Mouse (Mus musculus): ENCODE measurements around the gene Herc1. TPM values are rescaled to one million over a fixed set of nuclear protein-coding genes. Genes with fewer than 3 reads are reported as not detected.
A peak's percentile ranks its signal among the peaks of the same experiment; 100 is the strongest.

The Herc1 gene
- 16.3 and 17.0 TPM in 2 replicates for polyA plus RNA-seq (2015; fragmentation: Nextera tagmentation; extraction: Ambion mirVana)

DNA sequence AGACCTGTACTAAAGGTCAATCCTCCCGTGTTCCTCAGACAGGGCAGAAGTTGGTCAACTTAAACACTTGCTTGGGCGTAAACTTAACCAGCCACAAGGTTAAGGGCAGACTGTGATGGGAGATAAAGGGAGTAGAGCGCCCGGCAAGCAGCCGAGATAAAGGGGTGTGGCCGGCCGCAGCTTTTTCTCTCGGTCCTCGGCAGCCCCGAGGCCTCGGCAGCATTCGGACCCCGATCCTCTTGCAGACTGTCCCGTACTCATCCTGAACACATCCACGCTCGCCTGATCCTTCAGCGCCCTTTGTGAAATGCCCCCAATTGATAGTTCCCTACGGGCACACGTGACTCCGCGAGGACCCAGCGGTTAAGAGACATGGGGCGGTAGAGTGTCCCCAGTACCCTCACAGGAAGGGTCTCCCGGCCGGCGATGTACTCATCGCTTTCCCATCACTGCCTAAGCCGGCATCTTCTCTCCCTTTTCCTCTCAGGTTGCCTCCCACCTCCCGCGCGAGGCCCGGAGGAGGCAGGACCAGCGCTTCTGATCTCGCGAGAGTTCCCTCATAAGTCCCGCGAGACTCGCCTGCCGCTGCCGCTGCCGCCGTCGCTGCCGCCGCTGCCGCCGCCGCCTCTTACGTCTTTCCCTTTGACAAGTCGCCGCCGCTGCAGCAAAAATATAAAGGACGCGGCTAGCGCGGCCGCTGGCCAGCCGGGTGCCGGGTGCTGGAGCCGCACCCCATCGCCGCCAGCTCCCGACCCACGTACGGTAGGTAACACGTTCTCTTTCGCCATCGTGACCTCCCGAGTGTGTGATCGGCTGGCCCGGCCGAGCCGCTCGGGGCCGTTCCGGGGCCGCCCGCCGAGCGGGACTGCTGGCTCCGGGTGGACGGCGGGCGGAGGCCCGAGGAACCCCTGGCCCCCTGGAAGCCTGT is at the start of gene Herc1:
Gene Herc1 (plus strand): TSS at position 591 of the 928 bp plus-strand sequence.
- ATAC-seq (replicated peaks; ENCODE audit: extremely low read depth, insufficient read depth, low FRiP score), result peak; percentile 88
- Histone ChIP-seq H3K9ac (ENCODE audit: low read length) (peak within 1 kb of the TSS; percentile 94), H3K9me3 (replicated peaks; ENCODE audit: control insufficient read depth, low read length) (no peaks in the 10 kb centered on the region), H3K27ac (ENCODE audit: low read length) (peak within 1 kb of the TSS; percentile 96), H3K36me3 (ENCODE audit: control insufficient read depth, insufficient read depth) (no peaks in the 10 kb centered on the region), H3K4me1 (ENCODE audit: control insufficient read depth, insufficient read depth, low read length) (peaks cover 13% of the 10 kb centered on the region), H3K4me3 (ENCODE audit: low read length) (peak within 1 kb of the TSS; percentile 94), H3K27me3 (ENCODE audit: control insufficient read depth, insufficient read depth, low read length) (no peaks in the 10 kb centered on the region), H3K4me2 (ENCODE audit: low read depth, low read length) (peak within 1 kb of the TSS; percentile 82)
- WGBS, result under 1% methylated on average over 85 of the region's 85 CpGs

DNA sequence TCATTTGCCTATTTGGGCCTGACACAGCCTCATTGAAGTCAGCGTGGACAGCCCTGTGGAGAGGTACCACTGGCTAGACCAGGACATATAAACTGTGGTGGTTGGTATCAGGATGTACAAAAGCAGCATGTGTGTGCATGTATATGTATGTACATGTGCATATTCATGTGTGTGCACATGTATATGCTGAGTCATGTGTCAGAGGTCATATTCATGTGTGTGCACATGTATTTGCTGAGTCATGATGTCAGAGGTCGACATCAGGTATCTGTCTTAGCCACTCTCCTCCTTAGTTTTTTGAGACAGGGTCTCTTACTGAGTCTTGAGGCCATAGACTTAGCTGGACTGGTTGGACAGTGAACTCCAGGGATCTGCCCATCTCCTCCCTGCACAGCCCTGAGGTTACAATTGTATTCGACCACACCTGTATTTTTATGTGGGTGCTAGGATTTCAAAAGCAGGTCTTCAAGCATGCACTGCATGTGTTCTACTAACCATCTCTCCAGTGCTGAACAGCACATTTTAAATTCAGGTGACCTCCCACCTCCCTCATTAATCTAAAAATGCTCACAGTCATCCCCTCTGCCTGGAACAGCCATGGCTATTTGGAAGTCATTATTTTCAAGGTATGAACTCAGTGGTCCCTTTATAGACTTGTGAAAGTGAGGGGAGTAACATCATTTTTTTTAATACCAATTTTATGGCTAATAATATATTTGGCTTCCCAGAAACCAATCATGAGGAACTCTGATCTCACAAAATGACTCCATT is 45.7 kb upstream of the Herc1 start:
- Histone ChIP-seq H3K9ac (ENCODE audit: low read length) (no peak overlapping the region), H3K27me3 (ENCODE audit: control insufficient read depth, insufficient read depth, low read length) (no peaks in the 10 kb centered on the region), H3K4me1 (ENCODE audit: control insufficient read depth, insufficient read depth, low read length) (no peaks in the 10 kb centered on the region), H3K36me3 (ENCODE audit: control insufficient read depth, insufficient read depth) (no peaks in the 10 kb centered on the region), H3K27ac (ENCODE audit: low read length) (no peak overlapping the region), H3K9me3 (replicated peaks; ENCODE audit: control insufficient read depth, low read length) (no peaks in the 10 kb centered on the region), H3K4me3 (ENCODE audit: low read length) (no peak overlapping the region), H3K4me2 (ENCODE audit: low read depth, low read length) (peak overlapping the region; percentile 58; the same call in 1 of the 2 replicates)
- ATAC-seq (replicated peaks; ENCODE audit: extremely low read depth, insufficient read depth, low FRiP score), result no peak
- 85% methylated on average over 3 of the region's 3 CpGs for WGBS

DNA sequence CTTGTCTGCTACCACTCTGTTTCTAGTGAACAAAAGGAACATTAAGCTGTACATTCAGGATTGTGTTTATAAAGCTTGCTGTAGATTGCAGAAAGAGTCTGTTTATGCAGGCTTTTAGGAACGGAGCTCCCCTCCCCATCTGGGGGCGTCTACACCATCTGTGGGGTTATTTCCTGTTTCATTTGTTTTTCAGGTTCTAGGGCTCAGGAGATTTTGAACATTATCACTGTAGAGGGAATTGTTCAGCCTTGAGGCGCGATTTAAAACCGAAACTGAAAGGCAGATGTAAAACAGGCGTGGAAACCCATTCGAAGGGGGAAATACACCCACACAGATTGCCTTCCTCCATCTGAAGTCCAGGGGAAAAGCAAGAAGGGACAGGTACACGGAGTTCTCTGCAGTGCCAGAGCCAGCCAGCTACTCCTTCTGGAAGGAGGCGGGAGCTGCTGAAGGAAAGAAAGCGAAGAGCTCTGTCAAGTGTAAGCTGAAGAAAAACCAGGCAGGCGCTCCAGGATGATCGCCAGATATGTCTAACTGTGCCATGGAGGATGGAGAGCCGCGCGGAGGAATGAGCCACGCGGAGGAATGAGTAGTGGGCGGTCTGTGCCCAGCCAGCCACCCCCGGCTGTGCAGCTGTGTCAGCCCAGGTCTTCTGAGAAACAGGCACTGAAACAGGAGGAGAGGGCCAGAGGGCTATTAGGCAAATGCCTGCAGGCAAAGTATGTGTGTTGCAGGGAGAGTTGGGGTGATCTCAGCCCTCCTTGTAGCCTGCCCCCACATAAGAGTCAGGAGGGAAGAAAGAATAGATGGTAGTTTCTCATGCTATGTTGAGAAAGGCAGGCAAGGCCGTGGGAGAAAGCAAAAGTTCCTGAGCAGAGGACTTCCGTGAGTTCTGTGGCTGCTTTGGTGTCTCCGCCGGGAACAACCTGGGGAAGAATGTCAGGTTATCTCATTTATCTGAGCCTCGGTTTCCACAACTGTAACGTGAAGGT is 44.8 kb upstream of the Herc1 start:
- H3K9me3 ChIP-seq (replicated peaks; ENCODE audit: control insufficient read depth, low read length), result no peaks in the 10 kb centered on the region
- 34% methylated on average over 25 of the region's 25 CpGs for WGBS
- H3K27ac ChIP-seq (ENCODE audit: low read length), result no peak overlapping the region
- peak overlapping the region; percentile 46 for H3K4me3 ChIP-seq (ENCODE audit: low read length)
- no peaks in the 10 kb centered on the region for H3K27me3 ChIP-seq (ENCODE audit: control insufficient read depth, insufficient read depth, low read length)
- H3K4me2 ChIP-seq (ENCODE audit: low read depth, low read length), result peak overlapping the region; percentile 58
- no peaks in the 10 kb centered on the region for H3K4me1 ChIP-seq (ENCODE audit: control insufficient read depth, insufficient read depth, low read length)
- 0 out of 2 replicates have a peak overlapping the region, but pooled peaks have one; percentile 8 for H3K9ac ChIP-seq (ENCODE audit: low read length)
- no peak for ATAC-seq (replicated peaks; ENCODE audit: extremely low read depth, insufficient read depth, low FRiP score)
- no peaks in the 10 kb centered on the region for H3K36me3 ChIP-seq (ENCODE audit: control insufficient read depth, insufficient read depth)

DNA sequence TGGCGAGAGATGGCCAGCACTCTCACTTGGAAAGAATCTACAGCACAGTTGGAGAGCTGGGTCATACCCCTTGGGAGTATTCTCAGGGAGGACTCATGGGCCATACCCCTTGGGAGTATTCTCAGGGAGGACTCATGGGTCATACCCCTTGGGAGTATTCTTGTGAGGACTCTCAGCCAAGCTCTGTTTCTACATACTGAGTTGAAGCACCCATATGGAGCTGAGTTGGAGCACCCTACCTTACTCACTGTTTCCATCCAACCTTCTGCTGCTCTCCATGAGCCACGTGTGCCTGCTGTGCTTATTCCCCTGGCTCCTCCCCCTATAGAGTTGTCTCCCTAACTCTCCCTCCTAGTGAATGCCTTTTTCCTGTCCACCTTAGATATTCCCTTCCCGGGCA is 43.8 kb upstream of the Herc1 start:
- H3K4me2 ChIP-seq (ENCODE audit: low read depth, low read length), result no peak overlapping the region
- no peaks in the 10 kb centered on the region for H3K4me1 ChIP-seq (ENCODE audit: control insufficient read depth, insufficient read depth, low read length)
- no peak for ATAC-seq (replicated peaks; ENCODE audit: extremely low read depth, insufficient read depth, low FRiP score)
- H3K27ac ChIP-seq (ENCODE audit: low read length), result no peak overlapping the region
- 74% methylated on average over 3 of the region's 3 CpGs for WGBS
- H3K36me3 ChIP-seq (ENCODE audit: control insufficient read depth, insufficient read depth), result no peaks in the 10 kb centered on the region
- no peaks in the 10 kb centered on the region for H3K27me3 ChIP-seq (ENCODE audit: control insufficient read depth, insufficient read depth, low read length)
- no peak overlapping the region for H3K4me3 ChIP-seq (ENCODE audit: low read length)
- H3K9me3 ChIP-seq (replicated peaks; ENCODE audit: control insufficient read depth, low read length), result no peaks in the 10 kb centered on the region
- H3K9ac ChIP-seq (ENCODE audit: low read length), result no peak overlapping the region

DNA sequence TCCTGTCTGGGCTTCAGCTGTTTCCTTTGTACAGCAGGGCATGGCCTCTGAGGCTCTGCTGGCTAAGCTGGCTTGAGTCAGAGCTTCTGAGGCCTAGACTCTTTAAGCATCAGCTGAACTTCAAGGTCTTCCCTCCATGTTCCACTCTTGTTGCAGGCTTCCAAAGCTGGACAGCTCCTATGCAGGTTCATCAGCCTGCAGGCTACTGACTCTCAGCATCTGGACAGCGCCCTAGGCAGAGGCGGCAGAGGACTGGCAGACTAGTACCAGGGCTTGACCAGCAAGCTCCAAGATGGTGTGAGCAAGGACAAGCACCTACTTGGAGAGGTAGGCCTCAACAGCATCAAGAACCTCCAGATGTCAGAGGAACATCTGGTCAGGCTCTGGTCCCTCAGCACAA is 42.9 kb upstream of the Herc1 start:
- WGBS, result 11% methylated on average over 2 of the region's 2 CpGs
- no peaks in the 10 kb centered on the region for H3K4me1 ChIP-seq (ENCODE audit: control insufficient read depth, insufficient read depth, low read length)
- no peak overlapping the region for H3K27ac ChIP-seq (ENCODE audit: low read length)
- H3K4me3 ChIP-seq (ENCODE audit: low read length), result no peak overlapping the region
- no peaks in the 10 kb centered on the region for H3K36me3 ChIP-seq (ENCODE audit: control insufficient read depth, insufficient read depth)
- no peaks in the 10 kb centered on the region for H3K27me3 ChIP-seq (ENCODE audit: control insufficient read depth, insufficient read depth, low read length)
- no peaks in the 10 kb centered on the region for H3K9me3 ChIP-seq (replicated peaks; ENCODE audit: control insufficient read depth, low read length)
- H3K4me2 ChIP-seq (ENCODE audit: low read depth, low read length), result no peak overlapping the region
- no peak overlapping the region for H3K9ac ChIP-seq (ENCODE audit: low read length)
- ATAC-seq (replicated peaks; ENCODE audit: extremely low read depth, insufficient read depth, low FRiP score), result peak; percentile 63

DNA sequence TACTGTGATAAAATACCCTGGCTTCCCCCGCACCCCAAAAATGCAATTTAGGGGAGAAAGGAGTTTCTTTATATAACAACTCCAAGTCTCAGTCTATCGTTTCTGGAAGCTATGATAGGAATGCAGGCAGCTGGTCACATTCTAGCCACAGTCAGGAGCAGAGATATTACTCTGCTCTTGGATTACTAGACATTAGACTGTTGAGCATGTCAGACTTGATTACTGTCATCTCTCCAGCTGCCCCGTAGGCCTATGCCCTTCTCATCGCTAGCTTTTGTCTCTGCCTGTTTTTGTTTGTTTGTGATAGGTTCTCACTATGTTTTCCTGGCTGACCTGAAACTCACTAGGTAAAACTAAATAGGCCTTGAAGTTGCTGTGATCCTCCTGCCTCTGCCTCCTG is 41.5 kb upstream of the Herc1 start:
- Histone ChIP-seq H3K27ac (ENCODE audit: low read length) (no peak overlapping the region), H3K27me3 (ENCODE audit: control insufficient read depth, insufficient read depth, low read length) (no peaks in the 10 kb centered on the region), H3K4me2 (ENCODE audit: low read depth, low read length) (no peak overlapping the region), H3K4me1 (ENCODE audit: control insufficient read depth, insufficient read depth, low read length) (no peaks in the 10 kb centered on the region), H3K9ac (ENCODE audit: low read length) (no peak overlapping the region), H3K4me3 (ENCODE audit: low read length) (no peak overlapping the region), H3K36me3 (ENCODE audit: control insufficient read depth, insufficient read depth) (no peaks in the 10 kb centered on the region), H3K9me3 (replicated peaks; ENCODE audit: control insufficient read depth, low read length) (no peaks in the 10 kb centered on the region)
- ATAC-seq (replicated peaks; ENCODE audit: extremely low read depth, insufficient read depth, low FRiP score), result no peak
- 56% methylated on average over 4 of the region's 4 CpGs for WGBS

DNA sequence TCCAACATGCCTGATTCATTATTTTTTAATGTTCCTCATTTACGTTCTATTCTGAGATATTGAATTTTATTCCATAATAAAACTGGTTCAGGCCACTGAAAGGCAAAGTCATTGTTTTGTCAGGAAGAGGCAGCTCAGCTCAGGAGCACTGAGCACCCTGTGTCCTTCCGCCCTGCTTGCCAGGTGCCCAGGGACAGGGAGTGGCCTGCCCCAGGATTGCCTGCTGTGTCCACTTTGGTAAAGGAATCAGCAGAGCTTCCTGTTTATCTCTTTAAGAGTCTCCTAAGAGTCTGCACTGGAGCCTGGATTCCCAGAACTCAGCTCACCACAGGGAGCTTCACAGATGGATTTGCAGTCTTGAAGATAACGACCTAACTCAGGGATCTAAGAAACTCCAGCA is 38.8 kb upstream of the Herc1 start:
- no peaks in the 10 kb centered on the region for H3K36me3 ChIP-seq (ENCODE audit: control insufficient read depth, insufficient read depth)
- WGBS, result 30% methylated on average over 3 of the region's 3 CpGs
- no peak overlapping the region for H3K27ac ChIP-seq (ENCODE audit: low read length)
- H3K4me3 ChIP-seq (ENCODE audit: low read length), result no peak overlapping the region
- H3K4me2 ChIP-seq (ENCODE audit: low read depth, low read length), result no peak overlapping the region
- ATAC-seq (replicated peaks; ENCODE audit: extremely low read depth, insufficient read depth, low FRiP score), result no peak
- H3K9me3 ChIP-seq (replicated peaks; ENCODE audit: control insufficient read depth, low read length), result no peaks in the 10 kb centered on the region
- no peak overlapping the region for H3K9ac ChIP-seq (ENCODE audit: low read length)
- H3K27me3 ChIP-seq (ENCODE audit: control insufficient read depth, insufficient read depth, low read length), result no peaks in the 10 kb centered on the region
- H3K4me1 ChIP-seq (ENCODE audit: control insufficient read depth, insufficient read depth, low read length), result no peaks in the 10 kb centered on the region

DNA sequence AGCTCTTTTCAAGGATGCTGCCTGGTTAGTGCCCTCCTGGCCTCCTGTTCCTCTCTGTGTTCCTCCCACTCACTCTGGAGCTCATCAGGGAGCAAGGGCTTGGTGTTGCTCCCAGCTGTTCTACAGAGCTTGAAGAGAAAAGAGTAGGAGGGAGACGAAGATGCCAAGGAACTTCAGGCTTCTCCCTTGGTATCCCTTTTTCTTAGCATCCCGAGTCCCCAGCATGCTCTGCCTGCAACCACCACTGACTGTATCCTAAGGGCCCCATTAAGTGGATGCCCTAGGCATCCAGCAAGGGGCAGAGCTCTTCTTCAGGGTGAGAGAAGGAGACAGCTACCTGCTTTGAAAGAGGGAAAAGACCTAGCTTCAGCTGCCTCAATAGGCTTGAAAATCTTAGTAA is 33.6 kb upstream of the Herc1 start:
- no peak for ATAC-seq (replicated peaks; ENCODE audit: extremely low read depth, insufficient read depth, low FRiP score)
- Histone ChIP-seq H3K9me3 (replicated peaks; ENCODE audit: control insufficient read depth, low read length) (no peaks in the 10 kb centered on the region), H3K27ac (ENCODE audit: low read length) (no peak overlapping the region), H3K9ac (ENCODE audit: low read length) (no peak overlapping the region), H3K27me3 (ENCODE audit: control insufficient read depth, insufficient read depth, low read length) (no peaks in the 10 kb centered on the region), H3K4me1 (ENCODE audit: control insufficient read depth, insufficient read depth, low read length) (no peaks in the 10 kb centered on the region), H3K36me3 (ENCODE audit: control insufficient read depth, insufficient read depth) (no peaks in the 10 kb centered on the region), H3K4me3 (ENCODE audit: low read length) (no peak overlapping the region), H3K4me2 (ENCODE audit: low read depth, low read length) (no peak overlapping the region)
- WGBS, result 66% methylated on average over 2 of the region's 2 CpGs
